Mouse (Mus musculus): ENCODE measurements around the gene Olfr839-ps1.

Olfr839-ps1 gene

GRCm38 (mm10) chr9:19177212-19177611 lies at the start of gene Olfr839-ps1:
Olfr839-ps1 (minus strand) TSS chr9:19177312.
- DNase-seq, result no peak

GRCm38 (mm10) chr9:19136017-19136416 lies 41.1 kb downstream of the Olfr839-ps1 start, which contains the start of gene Olfr837:
Olfr837 (plus strand) TSS chr9:19136317.
- DNase-seq, result no peak

- no peak for DNase-seq
Measured at GRCm38 (mm10) chr9:19120082-19120481, 57.0 kb downstream of the Olfr839-ps1 start, which contains the start of gene Olfr836. Olfr836 (plus strand) TSS chr9:19120382.
